Mouse (Mus musculus): ENCODE results near the gene Nphp1. TPM values are rescaled to one million over a fixed set of nuclear protein-coding genes. Genes with fewer than 3 reads are reported as not detected.

The Nphp1 gene
- total and polyA plus RNA-seq, 3 experiments, result 4.6 to 9.7 (median 8.2) TPM

DNA sequence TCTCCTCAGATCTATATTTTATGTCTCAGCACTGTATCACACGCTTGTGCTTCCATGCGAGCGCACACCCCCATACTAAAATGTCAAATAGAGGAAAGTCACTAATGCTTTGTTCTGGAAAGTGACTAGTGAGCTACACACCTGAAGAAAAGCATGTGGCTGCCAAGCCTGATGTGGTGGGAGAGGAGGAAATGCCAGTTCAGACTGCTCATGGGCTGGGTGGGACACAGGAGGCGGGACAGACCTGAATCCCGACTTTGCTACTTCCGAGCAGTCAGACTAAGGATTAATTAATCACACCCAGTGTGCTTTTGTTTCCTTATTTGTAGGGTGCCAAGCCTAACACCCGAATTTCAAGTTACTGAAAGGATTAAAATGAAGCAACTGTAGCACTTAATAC, 40.4 kb downstream of the Nphp1 start:
- in situ Hi-C loops (cut with MboI; ENCODE audit: low pct_ligation_motif_present, low pct_unique_long_range_greater_than_20kb, low sequenced_read_pairs), result no loop called here
- TF ChIP-seq ZKSCAN1 (IDR thresholded peaks at IDR 0.05; ENCODE audit: borderline replicate concordance, low read depth, low read length) (no peak), TBP (conservative IDR thresholded peaks at IDR 0.05; ENCODE audit: low read depth, low read length) (no peak), MXI1 (IDR thresholded peaks at IDR 0.05; ENCODE audit: low read depth, low read length) (no peak), RCOR1 (conservative IDR thresholded peaks at IDR 0.05; ENCODE audit: low read depth, low read length) (no peak), CHD1 (IDR thresholded peaks at IDR 0.05; ENCODE audit: low read depth, low read length) (no peak), UBTF (IDR thresholded peaks at IDR 0.05; ENCODE audit: low read depth, low read length) (no peak), E2F4 (IDR thresholded peaks at IDR 0.05; ENCODE audit: insufficient replicate concordance, low read depth, low read length) (no peak), MEF2A (IDR thresholded peaks at IDR 0.05; ENCODE audit: borderline replicate concordance, low read depth, low read length) (no peak)
- Histone ChIP-seq H3K36me3 (replicated peaks in 1 of 2; ENCODE audit: control insufficient read depth in 1 of 2, insufficient read depth in 1 of 2, low read length in 1 of 2) (peaks cover 0 to 2% of the 10 kb centered on the region in 2 experiments), H3K4me2 (ENCODE audit: insufficient read depth, low read depth, poor library complexity, severe bottlenecking) (no peak overlapping the region), H3K27ac (ENCODE audit: insufficient read depth, low read depth) (no peak overlapping the region), H3K9me3 (replicated peaks; ENCODE audit: low read length) (no peaks in the 10 kb centered on the region), H3K27me3 (replicated peaks) (no peaks in the 10 kb centered on the region), H3K79me2 (replicated peaks; ENCODE audit: control insufficient read depth, extremely low read depth, insufficient read depth, poor library complexity, severe bottlenecking) (no peaks in the 10 kb centered on the region), H3K9ac (ENCODE audit: insufficient read depth, low read depth) (no peak overlapping the region), H3K4me3 (replicated peaks in 1 of 3; ENCODE audit: low read depth in 2 of 3, low read length in 2 of 3, poor library complexity in 1 of 3) (no peak overlapping the region), H3K4me1 (ENCODE audit: control insufficient read depth in 1 of 2, insufficient read depth in 2 of 2) (peaks cover 2 to 18% of the 10 kb centered on the region in 2 experiments; a peak in 2 of 4 replicates)
- no peak for DNase-seq (ENCODE audit: extremely low read depth)
- dilution Hi-C loops (cut with MboI; ENCODE audit: extremely low pct_ligation_motif_present, extremely low pct_unique_long_range_greater_than_20kb, low sequenced_read_pairs), result no loop called here

DNA sequence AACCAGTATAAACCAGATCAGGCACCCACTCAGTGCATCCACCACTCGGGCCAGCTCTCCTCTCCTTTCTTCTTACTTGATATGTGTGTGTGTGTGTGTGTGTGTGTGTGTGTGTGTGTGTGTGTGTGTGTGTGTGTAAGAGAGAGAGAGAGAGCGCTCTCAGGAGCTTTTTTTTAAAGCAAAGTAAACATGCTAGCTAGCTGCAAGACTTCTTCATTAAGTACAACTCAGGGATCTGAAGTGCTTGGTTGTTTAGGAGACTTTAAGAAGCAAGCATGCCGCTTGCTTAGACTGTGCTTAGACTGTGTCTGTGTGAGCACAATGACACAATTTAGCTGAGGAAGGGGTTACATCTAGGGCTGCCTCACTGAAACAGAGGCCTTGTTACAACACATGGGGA, 46.1 kb downstream of the Nphp1 start:
- dilution Hi-C loops (cut with MboI; ENCODE audit: extremely low pct_ligation_motif_present, extremely low pct_unique_long_range_greater_than_20kb, low sequenced_read_pairs) (no loop called here), in situ Hi-C loops (cut with MboI; ENCODE audit: low pct_ligation_motif_present, low pct_unique_long_range_greater_than_20kb, low sequenced_read_pairs) (no loop called here)
- H3K27ac ChIP-seq (ENCODE audit: insufficient read depth, low read depth), result no peak overlapping the region
- H3K9ac ChIP-seq (ENCODE audit: insufficient read depth, low read depth), result no peak overlapping the region
- no peak overlapping the region for H3K4me2 ChIP-seq (ENCODE audit: insufficient read depth, low read depth, poor library complexity, severe bottlenecking)
- peaks cover 0 to 2% of the 10 kb centered on the region in 2 experiments for H3K36me3 ChIP-seq (replicated peaks in 1 of 2; ENCODE audit: control insufficient read depth in 1 of 2, insufficient read depth in 1 of 2, low read length in 1 of 2)
- no peaks in the 10 kb centered on the region for H3K4me1 ChIP-seq (ENCODE audit: control insufficient read depth in 1 of 2, insufficient read depth in 2 of 2)
- no peaks in the 10 kb centered on the region for H3K9me3 ChIP-seq (replicated peaks; ENCODE audit: low read length)
- H3K27me3 ChIP-seq (replicated peaks), result no peaks in the 10 kb centered on the region
- no peak overlapping the region for H3K4me3 ChIP-seq (replicated peaks in 1 of 3; ENCODE audit: low read depth in 2 of 3, low read length in 2 of 3, poor library complexity in 1 of 3)
- no peak for DNase-seq (ENCODE audit: extremely low read depth)
- H3K79me2 ChIP-seq (replicated peaks; ENCODE audit: control insufficient read depth, extremely low read depth, insufficient read depth, poor library complexity, severe bottlenecking), result no peaks in the 10 kb centered on the region
- TF ChIP-seq ZC3H11A (IDR thresholded peaks at IDR 0.05; ENCODE audit: low read depth, low read length) (no peak), SMC3 (IDR thresholded peaks at IDR 0.05; ENCODE audit: low read depth, low read length) (no peak)

GRCm38 (mm10) chr2:127740756-127741519, 47.8 kb downstream of the Nphp1 start:
- Histone ChIP-seq H3K4me3 (replicated peaks in 1 of 3; ENCODE audit: low read depth in 2 of 3, low read length in 2 of 3, poor library complexity in 1 of 3) (no peak overlapping the region), H3K27me3 (replicated peaks) (no peaks in the 10 kb centered on the region), H3K4me2 (ENCODE audit: insufficient read depth, low read depth, poor library complexity, severe bottlenecking) (no peak overlapping the region), H3K9me3 (replicated peaks; ENCODE audit: low read length) (no peaks in the 10 kb centered on the region), H3K4me1 (ENCODE audit: control insufficient read depth in 1 of 2, insufficient read depth in 2 of 2) (no peaks in the 10 kb centered on the region), H3K9ac (ENCODE audit: insufficient read depth, low read depth) (no peak overlapping the region), H3K36me3 (replicated peaks in 1 of 2; ENCODE audit: control insufficient read depth in 1 of 2, insufficient read depth in 1 of 2, low read length in 1 of 2) (peaks cover 0 to 2% of the 10 kb centered on the region in 2 experiments), H3K27ac (ENCODE audit: insufficient read depth, low read depth) (no peak overlapping the region), H3K79me2 (replicated peaks; ENCODE audit: control insufficient read depth, extremely low read depth, insufficient read depth, poor library complexity, severe bottlenecking) (no peaks in the 10 kb centered on the region)
- DNase-seq (ENCODE audit: extremely low read depth), result no peak
- TF ChIP-seq TBP (conservative IDR thresholded peaks at IDR 0.05; ENCODE audit: low read depth, low read length), result no peak
- no peak for TF ChIP-seq SMC3 (IDR thresholded peaks at IDR 0.05; ENCODE audit: low read depth, low read length)
- no peak for TF ChIP-seq ZKSCAN1 (IDR thresholded peaks at IDR 0.05; ENCODE audit: borderline replicate concordance, low read depth, low read length)
- no peak for TF ChIP-seq RCOR1 (conservative IDR thresholded peaks at IDR 0.05; ENCODE audit: low read depth, low read length)
- no peak for TF ChIP-seq HCFC1 (IDR thresholded peaks at IDR 0.05; ENCODE audit: low read depth, low read length)
- TF ChIP-seq ELF1 (IDR thresholded peaks at IDR 0.05; ENCODE audit: low read depth, low read length), result no peak
- TF ChIP-seq UBTF (IDR thresholded peaks at IDR 0.05; ENCODE audit: low read depth, low read length), result no peak
- no peak for TF ChIP-seq E2F4 (IDR thresholded peaks at IDR 0.05; ENCODE audit: insufficient replicate concordance, low read depth, low read length)
- TF ChIP-seq BHLHE40 (IDR thresholded peaks at IDR 0.05; ENCODE audit: low read depth, low read length), result no peak
- no peak for TF ChIP-seq ZMIZ1 (IDR thresholded peaks at IDR 0.05; ENCODE audit: low read depth, low read length)
- no peak for TF ChIP-seq IRF4 (IDR thresholded peaks at IDR 0.05; ENCODE audit: low read depth, low read length)
- no peak for TF ChIP-seq POLR2AphosphoS2 (IDR thresholded peaks at IDR 0.05; ENCODE audit: low read depth, low read length)
- in situ Hi-C loops (cut with MboI; ENCODE audit: low pct_ligation_motif_present, low pct_unique_long_range_greater_than_20kb, low sequenced_read_pairs), result no loop called here
- dilution Hi-C loops (cut with MboI; ENCODE audit: extremely low pct_ligation_motif_present, extremely low pct_unique_long_range_greater_than_20kb, low sequenced_read_pairs), result no loop called here
